Mouse (Mus musculus) myocyte (in vitro differentiated cells): ENCODE measurements around the gene Gm5431.
"Not testable (repeated sequence)": the region's sequence is repeated elsewhere in the genome, so short reads cannot be mapped to it uniquely, and the experiment has no call there.

Experiments
- CEBPB ChIP-seq: IDR thresholded peaks from 2 replicates; pipeline ENCODE4 v1.6.1; 2011; ENCODE audit warnings: mild to moderate bottlenecking, moderate library complexity; ENCODE audit not compliant: poor library complexity, insufficient read depth, severe bottlenecking
- MAX ChIP-seq: IDR thresholded peaks from one replicate; pipeline ENCODE4 v1.6.1; 2011; ENCODE audit warnings: low read depth, mild to moderate bottlenecking, control low read depth
- MYOG ChIP-seq, 3 experiments: IDR thresholded peaks; one replicate each; pipeline ENCODE4 v1.6.1; 2011; ENCODE audit warnings: control low read depth in 2 of 3, low read depth in 2 of 3, mild to moderate bottlenecking in 2 of 3; ENCODE audit not compliant: insufficient read length in 2 of 3, control insufficient read depth in 1 of 3, insufficient read depth in 1 of 3
- POLR2A ChIP-seq: IDR thresholded peaks from one replicate; pipeline ENCODE4 v1.6.1; 2011; ENCODE audit warnings: low read depth, mild to moderate bottlenecking, control low read depth, moderate library complexity; ENCODE audit not compliant: insufficient read length
- POLR2AphosphoS2 ChIP-seq: IDR thresholded peaks from one replicate; pipeline ENCODE4 v1.6.1; 2011; ENCODE audit warnings: low read depth, control low read depth; ENCODE audit not compliant: insufficient read length
- USF1 ChIP-seq: IDR thresholded peaks from one replicate; pipeline ENCODE4 v1.6.1; 2011; ENCODE audit warnings: low read depth, mild to moderate bottlenecking, control low read depth, moderate library complexity

DNA sequence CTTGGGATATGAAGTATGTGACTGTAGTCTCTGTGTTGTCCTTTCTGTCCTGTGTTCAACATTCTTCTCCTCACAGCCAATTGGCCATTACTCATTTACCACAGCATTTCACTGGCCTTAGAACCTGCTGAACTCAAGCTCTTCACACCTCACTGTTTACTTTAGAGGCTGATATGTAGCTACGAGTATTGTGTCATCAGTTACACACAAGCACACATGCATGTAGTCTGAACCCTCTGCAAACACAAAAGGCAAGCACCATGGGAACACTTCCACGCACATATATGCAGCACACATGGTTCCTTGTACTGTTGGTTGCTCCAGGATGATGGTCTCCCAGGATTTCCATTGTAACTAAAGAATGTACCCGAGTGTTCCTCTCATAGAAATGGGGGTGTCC lies 33.3 kb upstream of the Gm5431 start:
- TF ChIP-seq USF1; POLR2A; CEBPB; MYOG (IDR thresholded peaks at IDR 0.05; ENCODE audit: control insufficient read depth in 1 of 3, insufficient read depth in 1 of 3, insufficient read length in 2 of 3, low read depth in 2 of 3); POLR2AphosphoS2; MAX: not testable (repeated sequence)
